Mouse (Mus musculus): ENCODE measurements around the gene Jak1.

Jak1 gene

DNA sequence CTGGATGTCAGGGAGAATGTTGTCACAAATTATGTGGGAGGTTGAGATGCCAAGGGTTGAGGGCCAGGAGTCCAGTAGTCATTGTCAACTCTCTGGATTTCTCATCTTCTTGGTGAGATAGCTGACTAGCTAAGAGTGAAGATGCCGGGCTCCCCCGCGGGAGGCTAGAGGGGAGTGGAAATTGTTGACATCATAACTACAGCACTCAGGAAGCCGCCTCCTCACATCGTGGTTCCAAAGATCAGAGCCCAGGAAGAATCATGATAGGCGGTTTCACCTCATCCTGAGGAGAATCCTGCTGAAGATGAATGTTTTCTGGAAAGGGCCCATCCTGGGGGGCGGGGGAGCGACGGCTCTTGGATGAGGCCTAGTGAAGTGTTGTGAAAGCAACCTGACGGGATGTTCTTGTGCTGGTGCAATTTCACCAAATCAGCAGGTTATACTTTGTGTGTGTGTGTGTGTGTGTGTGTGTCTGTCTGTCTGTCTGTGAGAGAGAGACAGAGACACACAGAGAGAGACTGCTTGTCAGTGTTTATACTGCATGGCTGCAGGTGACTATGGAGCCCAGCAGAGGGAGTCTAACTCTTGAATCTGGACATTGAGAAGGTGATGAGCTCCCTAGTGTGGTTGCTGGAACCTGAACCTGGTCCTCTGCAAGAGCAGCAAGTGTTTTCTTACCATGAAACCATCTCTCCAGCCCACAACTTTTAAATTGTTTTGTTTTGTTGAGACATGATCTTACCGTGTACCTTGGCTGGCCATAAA lies 118.0 kb downstream of the Jak1 start:
- 75% methylated on average over 11 of the region's 11 CpGs for WGBS

GRCm38 (mm10) chr4:101146047-101146745 lies 118.9 kb downstream of the Jak1 start:
- 23% methylated on average over 9 of the region's 9 CpGs for WGBS

- WGBS, result 91% methylated on average over 7 of the region's 7 CpGs
Measured at GRCm38 (mm10) chr4:101144790-101145189, 120.3 kb downstream of the Jak1 start.

- WGBS, result 84% methylated on average over 4 of the region's 4 CpGs
Measured at GRCm38 (mm10) chr4:101144361-101144760, 120.7 kb downstream of the Jak1 start.

GRCm38 (mm10) chr4:101143901-101144300 lies 121.2 kb downstream of the Jak1 start:
- WGBS, result 82% methylated on average over 4 of the region's 4 CpGs

DNA sequence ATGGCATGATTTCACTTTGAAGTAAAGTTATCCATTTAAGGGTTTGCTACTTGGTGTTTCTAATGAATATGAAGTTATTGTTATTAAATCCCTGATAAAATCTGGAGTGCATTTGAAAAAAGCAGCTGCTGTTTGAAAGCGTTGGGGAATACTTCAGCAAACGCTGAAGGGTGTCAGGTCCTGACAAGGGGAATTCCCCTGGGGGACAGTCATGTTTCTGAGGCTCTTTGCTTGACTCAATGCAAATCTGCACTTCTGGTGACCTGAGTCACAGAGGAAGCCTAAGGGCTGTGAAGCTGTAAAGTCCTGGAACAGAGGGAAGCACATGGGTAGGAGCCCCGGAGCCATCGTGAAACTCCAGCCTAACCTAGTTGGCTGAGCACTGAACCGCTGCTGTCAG lies 123.3 kb downstream of the Jak1 start:
- 83% methylated on average over 5 of the region's 5 CpGs for WGBS

GRCm38 (mm10) chr4:101137975-101138374 lies 127.1 kb downstream of the Jak1 start:
- WGBS, result 91% methylated on average over 11 of the region's 11 CpGs

DNA sequence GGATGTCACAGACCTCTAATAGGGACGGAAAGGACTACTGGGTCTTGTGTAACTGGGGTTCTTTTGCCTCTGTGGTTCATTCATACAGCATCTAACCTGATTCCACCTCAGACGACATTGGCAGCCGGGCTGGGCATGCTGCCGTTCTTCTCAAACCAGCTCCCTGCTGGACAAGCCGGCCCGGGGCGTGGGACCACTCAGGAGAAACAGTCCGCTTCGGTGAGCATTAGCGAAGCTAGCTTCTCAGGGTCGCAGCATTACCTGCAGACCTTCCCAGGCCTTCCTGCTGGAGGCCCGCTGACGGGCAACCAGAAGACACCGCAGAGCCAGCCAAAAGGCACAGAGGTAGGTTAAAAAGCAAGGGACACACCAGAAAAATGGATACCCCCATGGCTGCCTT lies 129.2 kb downstream of the Jak1 start:
- WGBS, result 95% methylated on average over 14 of the region's 14 CpGs

DNA sequence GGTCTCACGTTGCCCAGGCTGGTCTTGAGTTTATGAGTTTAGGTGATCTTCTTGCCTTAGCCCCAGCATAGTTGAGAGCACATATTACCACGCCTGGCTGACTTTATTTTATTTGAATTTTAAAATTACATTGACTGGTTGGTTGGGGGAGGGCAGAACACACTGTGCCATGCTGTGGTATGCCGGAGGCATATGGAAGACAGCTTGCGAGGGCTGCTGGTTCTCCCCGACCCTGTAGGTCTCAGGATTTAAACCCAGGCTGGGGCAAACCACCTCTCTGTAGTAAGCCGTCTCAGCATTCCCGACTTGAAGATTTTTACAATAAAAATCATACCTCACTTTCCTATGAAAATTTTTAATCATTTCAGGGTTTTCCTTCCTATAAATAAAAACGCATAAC lies 130.1 kb downstream of the Jak1 start:
- WGBS, result 88% methylated on average over 8 of the region's 8 CpGs

GRCm38 (mm10) chr4:101121002-101121401 lies 144.1 kb downstream of the Jak1 start:
- 83% methylated on average over 7 of the region's 7 CpGs for WGBS

DNA sequence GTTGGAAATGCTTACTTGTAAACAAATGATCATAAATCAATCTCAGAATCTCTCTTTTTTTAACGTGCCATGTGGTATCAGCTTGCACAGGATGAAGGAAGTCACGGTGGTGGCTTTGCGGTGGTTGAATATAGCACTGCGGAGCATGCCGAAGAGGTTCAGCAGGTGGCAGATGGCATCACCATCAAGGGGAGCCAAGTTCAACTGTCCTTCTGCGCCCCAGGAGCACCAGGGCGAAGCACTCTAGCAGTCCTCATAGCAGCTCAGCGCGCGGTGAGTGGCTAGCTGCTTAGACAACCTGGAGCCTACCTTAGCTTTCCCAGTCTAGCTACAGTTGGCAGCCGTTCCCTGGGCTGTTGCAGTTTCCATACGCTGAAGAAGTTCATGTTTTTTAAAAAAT lies 158.0 kb downstream of the Jak1 start:
- 89% methylated on average over 12 of the region's 12 CpGs for WGBS

Measured in cerebral cortex, adult 2 months (tissue).